ENCODE assay signal across 9 mouse cellular contexts in genomic region chr12:98347550-98348318, GRCm38 (mm10).
A peak's percentile ranks its signal among the peaks of the same experiment; 100 is the strongest.
DNase-seq lines count a peak whose midpoint lies in the region; ATAC-seq lines count a peak whose summit lies in the region.
"Had no signal": no experiment of that assay in that cellular context is flagged by ENCODE, and none has a peak within 500 bp of the region (broad histone marks: within the 10 kb centered on the region; RNA-seq: fewer than 3 reads in every experiment).

No protein-coding gene starts in this region.

- peak; percentile 6 to 34 for DNase-seq in kidney, adult 8-10 months
- DNase-seq in kidney, adult 18-20 months = no peak
- DNase-seq in B cell, adult 2 months = peak; percentile 67 to 69
- peak; percentile 83 for DNase-seq in NIH3T3 (ENCODE audit: low read depth)
- DNase-seq in cerebellum, postnatal 25 days = peak; percentile 45 to 75
- DNase-seq in layer of hippocampus, adult 9-11 months = peak; percentile 47
- DNase-seq in right cerebral cortex, postnatal 10 days (ENCODE audit: low spot score in 2 of 2) = peak; percentile 49 to 52
- no peak for DNase-seq in forebrain, embryonic 11.5 days (ENCODE audit: low spot score)

- no peak overlapping the region for H3K4me3 ChIP-seq in forebrain, embryonic 11.5 days (ENCODE audit: low read depth, low read length)
- H3K4me3 ChIP-seq: lung, embryonic 15.5 days had no signal

- 80% methylated on average over 13 of the region's 13 CpGs for WGBS in forebrain, embryonic 11.5 days

- no peaks in the 10 kb centered on the region for H3K9me3 ChIP-seq in forebrain, embryonic 11.5 days (ENCODE audit: control insufficient read depth, low read length)
- H3K9me3 ChIP-seq: lung, embryonic 15.5 days had no signal

- H3K4me2 ChIP-seq in forebrain, embryonic 11.5 days (ENCODE audit: low read depth, low read length, severe bottlenecking) = no peak overlapping the region
- H3K4me2 ChIP-seq: lung, embryonic 15.5 days had no signal

- no peaks in the 10 kb centered on the region for H3K36me3 ChIP-seq in forebrain, embryonic 11.5 days (ENCODE audit: control insufficient read depth, insufficient read depth, low read length)
- H3K36me3 ChIP-seq: lung, embryonic 15.5 days had no signal

- H3K27ac ChIP-seq in forebrain, embryonic 11.5 days (ENCODE audit: low read depth, low read length) = no peak overlapping the region
- H3K27ac ChIP-seq: lung, embryonic 15.5 days had no signal

- ATAC-seq in forebrain, embryonic 11.5 days (replicated peaks; ENCODE audit: low FRiP score) = no peak

- no peaks in the 10 kb centered on the region for H3K4me1 ChIP-seq in forebrain, embryonic 11.5 days (replicated peaks; ENCODE audit: control insufficient read depth, insufficient read depth, low read length)
- H3K4me1 ChIP-seq: lung, embryonic 15.5 days had no signal

- no peak overlapping the region for H3K9ac ChIP-seq in forebrain, embryonic 11.5 days (ENCODE audit: low read length)
- H3K9ac ChIP-seq: lung, embryonic 15.5 days had no signal

- no peaks in the 10 kb centered on the region for H3K27me3 ChIP-seq in forebrain, embryonic 11.5 days (ENCODE audit: control insufficient read depth, insufficient read depth, low read length)
- H3K27me3 ChIP-seq: lung, embryonic 15.5 days had no signal

Comparison
In these comparisons a context has a peak if more than half of its experiments do, and no peak if none do; other contexts are left out.
1. DNase-seq: peak in kidney, adult 8-10 months (2 of 2), B cell, adult 2 months (2 of 2), NIH3T3 (single experiment), cerebellum, postnatal 25 days (2 of 2), layer of hippocampus, adult 9-11 months (single experiment) and right cerebral cortex, postnatal 10 days (2 of 2); none in kidney, adult 18-20 months (single experiment) and forebrain, embryonic 11.5 days (single experiment).